Mouse (Mus musculus): ENCODE data around the gene Uap1l1.

GRCm38 (mm10) chr2:25354211-25354610 is 11.3 kb downstream of the Uap1l1 start:
- no peak for TF ChIP-seq CTCF (IDR thresholded peaks at IDR 0.05; ENCODE audit: control insufficient read depth, insufficient read depth, insufficient replicate concordance, low read depth, low read length)
- TF ChIP-seq POLR2A (IDR thresholded peaks at IDR 0.05; ENCODE audit: control insufficient read depth, low read depth, low read length) = no peak

Data from testis, adult 2 months (tissue).